Mouse (Mus musculus): ENCODE results near the gene Baz1b.

- TF ChIP-seq CTCF (IDR thresholded peaks at IDR 0.05; ENCODE audit: low read depth, low read length), result no peak
- TF ChIP-seq POLR2A (IDR thresholded peaks at IDR 0.05; ENCODE audit: extremely low read depth, insufficient read depth, low read length), result no peak
Measured at GRCm38 (mm10) chr5:135202763-135203162, 15.7 kb downstream of the Baz1b start.

Measured in liver, adult 2 months (tissue).